ENCODE assay signal across 16 mouse cellular contexts in genomic region chr6:55324785-55325184, GRCm38 (mm10). TPM values are rescaled to one million over a fixed set of nuclear protein-coding genes. Genes with fewer than 3 reads are reported as not detected.
DNase-seq lines count a peak whose midpoint lies in the region; ATAC-seq and TF ChIP-seq lines count a peak whose summit lies in the region.
"Had no signal": no experiment of that assay in that cellular context is flagged by ENCODE, and none has a peak within 500 bp of the region (broad histone marks: within the 10 kb centered on the region; RNA-seq: fewer than 3 reads in every experiment).

No protein-coding gene starts in this region.

- H3K36me3 ChIP-seq in heart, embryonic 10.5 days = no peaks in the 10 kb centered on the region
- H3K36me3 ChIP-seq in midbrain, postnatal 0 days (ENCODE audit: insufficient read depth, low read length) = no peaks in the 10 kb centered on the region
- no peaks in the 10 kb centered on the region for H3K36me3 ChIP-seq in midbrain, embryonic 15.5 days (replicated peaks)
- H3K36me3 ChIP-seq in liver, embryonic 12.5 days = no peaks in the 10 kb centered on the region
- no peaks in the 10 kb centered on the region for H3K36me3 ChIP-seq in stomach, embryonic 16.5 days (ENCODE audit: control insufficient read depth, insufficient read depth, low read length)
- H3K36me3 ChIP-seq: embryonic facial prominence, embryonic 15.5 days; G1E; heart, embryonic 15.5 days; limb, embryonic 10.5 days had no signal

- peaks cover 53% of the 10 kb centered on the region for H3K4me1 ChIP-seq in heart, embryonic 10.5 days
- H3K4me1 ChIP-seq in midbrain, postnatal 0 days (ENCODE audit: insufficient read depth, low read length) = no peaks in the 10 kb centered on the region
- H3K4me1 ChIP-seq in midbrain, embryonic 15.5 days = no peaks in the 10 kb centered on the region
- peaks cover 87% of the 10 kb centered on the region for H3K4me1 ChIP-seq in liver, embryonic 12.5 days
- peaks cover 4% of the 10 kb centered on the region; the same call in 1 of the 2 replicates for H3K4me1 ChIP-seq in stomach, embryonic 16.5 days (ENCODE audit: control insufficient read depth, insufficient read depth, low read length)

- no peak overlapping the region for H3K27ac ChIP-seq in heart, embryonic 10.5 days
- H3K27ac ChIP-seq in midbrain, postnatal 0 days (ENCODE audit: low read depth, low read length) = no peak overlapping the region
- H3K27ac ChIP-seq in midbrain, embryonic 15.5 days = no peak overlapping the region
- peak overlapping the region; percentile 90 for H3K27ac ChIP-seq in liver, embryonic 12.5 days
- H3K27ac ChIP-seq in stomach, embryonic 16.5 days (ENCODE audit: low read length) = peak overlapping the region; percentile 16; the same call in 1 of the 2 replicates
- H3K27ac ChIP-seq: embryonic facial prominence, embryonic 15.5 days; heart, embryonic 15.5 days; limb, embryonic 10.5 days had no signal

- peaks cover 26% of the 10 kb centered on the region for H3K27me3 ChIP-seq in heart, embryonic 10.5 days (ENCODE audit: insufficient read depth, poor library complexity, severe bottlenecking)
- H3K27me3 ChIP-seq in midbrain, postnatal 0 days (ENCODE audit: insufficient read depth, low read length) = no peaks in the 10 kb centered on the region
- no peaks in the 10 kb centered on the region for H3K27me3 ChIP-seq in midbrain, embryonic 15.5 days (replicated peaks)
- no peaks in the 10 kb centered on the region for H3K27me3 ChIP-seq in liver, embryonic 12.5 days (replicated peaks)
- no peaks in the 10 kb centered on the region for H3K27me3 ChIP-seq in stomach, embryonic 16.5 days (ENCODE audit: control insufficient read depth, insufficient read depth, low read length)
- H3K27me3 ChIP-seq: embryonic facial prominence, embryonic 15.5 days had no signal

- ATAC-seq in midbrain, postnatal 0 days (ENCODE audit: low FRiP score) = no peak
- no peak for ATAC-seq in midbrain, embryonic 15.5 days (replicated peaks)
- no peak for ATAC-seq in liver, embryonic 12.5 days
- ATAC-seq in stomach, embryonic 16.5 days (ENCODE audit: insufficient read depth, low FRiP score) = no peak

- DNase-seq in heart, adult 11 months = peak; percentile 95
- DNase-seq in heart, embryonic 10.5 days (ENCODE audit: low spot score) = no peak
- no peak for DNase-seq in midbrain, postnatal 0 days (ENCODE audit: low spot score)
- no peak for DNase-seq in ovary, postnatal 14 days (ENCODE audit: low spot score)
- no peak for DNase-seq in cerebellum, adult 8-10 months
- DNase-seq: thymus, postnatal 4 days had no signal

- TF ChIP-seq CTCF in midbrain, postnatal 0 days (IDR thresholded peaks at IDR 0.05) = 0 out of 2 replicates have a peak, but pooled peaks have one; percentile 23

- H3K4me3 ChIP-seq in heart, embryonic 10.5 days = no peak overlapping the region
- H3K4me3 ChIP-seq in midbrain, postnatal 0 days (ENCODE audit: low read depth, low read length) = no peak overlapping the region
- H3K4me3 ChIP-seq in midbrain, embryonic 15.5 days = no peak overlapping the region
- no peak overlapping the region for H3K4me3 ChIP-seq in liver, embryonic 12.5 days
- no peak overlapping the region for H3K4me3 ChIP-seq in stomach, embryonic 16.5 days (replicated peaks; ENCODE audit: low read length)
- H3K4me3 ChIP-seq: embryonic facial prominence, embryonic 15.5 days; heart, embryonic 15.5 days; limb, embryonic 10.5 days; megakaryocyte, embryonic 14.5 days had no signal

- no peak overlapping the region for H3K4me2 ChIP-seq in midbrain, postnatal 0 days (ENCODE audit: low read depth, low read length, poor library complexity, severe bottlenecking)
- H3K4me2 ChIP-seq in midbrain, embryonic 15.5 days = no peak overlapping the region
- H3K4me2 ChIP-seq in liver, embryonic 12.5 days = peak overlapping the region; percentile 63
- no peak overlapping the region for H3K4me2 ChIP-seq in stomach, embryonic 16.5 days (ENCODE audit: low read depth, low read length)
- H3K4me2 ChIP-seq: embryonic facial prominence, embryonic 15.5 days; heart, embryonic 15.5 days had no signal

- H3K9ac ChIP-seq in midbrain, postnatal 0 days (replicated peaks; ENCODE audit: low read length, poor library complexity, severe bottlenecking) = no peak overlapping the region
- no peak overlapping the region for H3K9ac ChIP-seq in midbrain, embryonic 15.5 days
- peak overlapping the region; percentile 50; the same call in 1 of the 2 replicates for H3K9ac ChIP-seq in liver, embryonic 12.5 days
- no peak overlapping the region for H3K9ac ChIP-seq in stomach, embryonic 16.5 days (ENCODE audit: low read length)
- H3K9ac ChIP-seq: embryonic facial prominence, embryonic 15.5 days; heart, embryonic 15.5 days had no signal

- WGBS in heart, embryonic 10.5 days = 77% methylated on average over 1 of the region's 1 CpGs
- WGBS in midbrain, postnatal 0 days = 60% methylated on average over 1 of the region's 1 CpGs
- WGBS in midbrain, embryonic 15.5 days = 80% methylated on average over 1 of the region's 1 CpGs
- WGBS in liver, embryonic 12.5 days (ENCODE audit: insufficient replicate concordance) = 35% methylated on average over 1 of the region's 1 CpGs
- WGBS in stomach, embryonic 16.5 days = 53% methylated on average over 1 of the region's 1 CpGs

- H3K9me3 ChIP-seq in heart, embryonic 10.5 days = no peaks in the 10 kb centered on the region
- H3K9me3 ChIP-seq in midbrain, postnatal 0 days (ENCODE audit: low read length) = no peaks in the 10 kb centered on the region
- H3K9me3 ChIP-seq in midbrain, embryonic 15.5 days = no peaks in the 10 kb centered on the region
- H3K9me3 ChIP-seq in liver, embryonic 12.5 days (replicated peaks) = no peaks in the 10 kb centered on the region
- H3K9me3 ChIP-seq in stomach, embryonic 16.5 days (replicated peaks; ENCODE audit: control insufficient read depth, low read length) = no peaks in the 10 kb centered on the region
- H3K9me3 ChIP-seq: embryonic facial prominence, embryonic 15.5 days; G1E; heart, embryonic 15.5 days; limb, embryonic 10.5 days; megakaryocyte, embryonic 14.5 days had no signal

RNA-seq across cellular contexts. Expression of gene Aqp1, which starts 11.4 kb away (rescaled TPM):
- 5.1 and 8.3 TPM in 2 replicates for polyA plus RNA-seq in heart, embryonic 10.5 days (2016; fragmentation: Nextera tagmentation; extraction: Ambion mirVana)
- total RNA-seq in midbrain, postnatal 0 days (2014; rRNA removed) = 2.2 and 13.2 TPM in 2 replicates
- 0.63 and 1.1 TPM in 2 replicates for polyA plus RNA-seq in midbrain, postnatal 0 days (2015; fragmentation: Nextera tagmentation; extraction: Ambion mirVana)
- polyA plus RNA-seq in midbrain, embryonic 15.5 days (2015; fragmentation: Nextera tagmentation; extraction: Ambion mirVana) = 4.5 and 4.9 TPM in 2 replicates
- polyA plus RNA-seq in liver, embryonic 12.5 days (2016; fragmentation: Nextera tagmentation; extraction: Ambion mirVana) = 29.1 and 29.5 TPM in 2 replicates
- polyA plus RNA-seq in stomach, embryonic 16.5 days (2015; fragmentation: Nextera tagmentation; extraction: Ambion mirVana) = 24.1 and 25.3 TPM in 2 replicates
- polyA plus RNA-seq: G1E had no signal

RNA-seq across cellular contexts. Expression of gene Ghrhr, which starts 51.3 kb away (rescaled TPM):
- polyA plus RNA-seq in heart, embryonic 10.5 days (2016; fragmentation: Nextera tagmentation; extraction: Ambion mirVana) = not detected in 2 replicates
- not detected in 2 replicates for total RNA-seq in midbrain, postnatal 0 days (2014; rRNA removed)
- not detected in 2 replicates for polyA plus RNA-seq in midbrain, postnatal 0 days (2015; fragmentation: Nextera tagmentation; extraction: Ambion mirVana)
- polyA plus RNA-seq in midbrain, embryonic 15.5 days (2015; fragmentation: Nextera tagmentation; extraction: Ambion mirVana) = not detected in 2 replicates
- polyA plus RNA-seq in liver, embryonic 12.5 days (2016; fragmentation: Nextera tagmentation; extraction: Ambion mirVana) = not detected in 2 replicates
- polyA plus RNA-seq in stomach, embryonic 16.5 days (2015; fragmentation: Nextera tagmentation; extraction: Ambion mirVana) = 0.17 TPM in 1 of 2 replicates, not detected in the other
- total RNA-seq: adrenal gland, adult 18-20 months; common myeloid progenitor, adult 5-6 weeks had no signal
- polyA plus RNA-seq: embryonic facial prominence, embryonic 15.5 days; G1E; heart, embryonic 15.5 days; limb, embryonic 10.5 days had no signal

Comparison
In these comparisons a context has a peak if more than half of its experiments do, and no peak if none do; other contexts are left out.
1. H3K27ac ChIP-seq: peak in liver, embryonic 12.5 days (single experiment) and stomach, embryonic 16.5 days (single experiment); none in heart, embryonic 10.5 days (single experiment), midbrain, postnatal 0 days (single experiment) and midbrain, embryonic 15.5 days (single experiment).